Mouse (Mus musculus): ENCODE data around the gene Ly6g5b.
A peak's percentile ranks its signal among the peaks of the same experiment; 100 is the strongest.

Gene Ly6g5b

GRCm38 (mm10) chr17:35104079-35104478, 11.1 kb downstream of the Ly6g5b start:
- DNase-seq, result no peak

- no peak for DNase-seq
These were observed 12.0 kb downstream of the Ly6g5b start for GRCm38 (mm10) chr17:35103221-35103690.

DNA sequence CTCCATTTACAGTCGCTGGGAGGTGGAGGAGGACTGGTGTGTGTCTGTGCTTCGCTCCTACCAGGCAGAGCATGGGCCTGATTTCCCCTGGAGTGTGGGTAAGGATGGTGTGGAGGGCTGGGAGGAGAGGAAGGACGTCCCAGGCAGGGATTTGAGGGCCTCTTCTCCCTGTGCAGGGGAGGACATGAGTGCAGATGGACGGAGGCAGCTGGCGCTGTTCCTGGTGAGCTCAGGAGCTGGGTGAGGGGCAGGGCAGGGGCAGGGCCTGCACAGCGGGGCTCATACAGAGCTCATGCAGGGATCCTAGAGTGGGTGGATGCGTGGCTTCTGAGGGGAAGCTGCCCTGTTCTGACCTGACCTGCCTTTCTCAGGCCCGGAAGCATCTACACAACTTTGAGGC, 12.9 kb downstream of the Ly6g5b start:
- DNase-seq, result no peak

GRCm38 (mm10) chr17:35101161-35101560, 14.1 kb downstream of the Ly6g5b start:
- DNase-seq, result no peak

DNA sequence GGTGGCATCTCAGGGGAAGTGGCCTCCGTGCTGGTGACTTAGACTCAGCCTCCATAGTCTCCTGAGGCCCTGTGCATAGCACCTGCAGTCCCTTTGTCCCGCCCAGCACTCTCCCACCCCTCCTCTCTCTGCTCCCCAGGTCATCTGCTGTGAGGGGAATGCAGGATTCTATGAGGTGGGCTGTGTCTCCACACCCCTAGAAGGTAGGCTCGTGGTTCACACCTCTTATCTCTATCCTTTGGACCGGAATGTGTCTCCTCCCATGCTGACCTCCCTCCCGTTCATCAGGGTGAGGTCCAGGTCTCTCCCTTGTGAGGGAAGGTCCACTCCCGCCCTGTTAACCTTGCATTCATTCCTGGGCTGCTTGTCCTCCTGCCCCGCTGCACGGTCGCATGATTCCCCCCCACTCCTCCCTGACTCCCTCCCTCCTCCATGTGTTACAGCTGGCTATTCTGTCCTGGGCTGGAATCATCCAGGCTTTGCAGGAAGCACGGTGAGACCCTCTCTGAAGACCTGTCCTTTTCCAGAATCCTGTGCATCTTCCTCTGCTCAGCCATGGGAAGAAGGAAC, 14.9 kb downstream of the Ly6g5b start:
- DNase-seq, result no peak

DNA sequence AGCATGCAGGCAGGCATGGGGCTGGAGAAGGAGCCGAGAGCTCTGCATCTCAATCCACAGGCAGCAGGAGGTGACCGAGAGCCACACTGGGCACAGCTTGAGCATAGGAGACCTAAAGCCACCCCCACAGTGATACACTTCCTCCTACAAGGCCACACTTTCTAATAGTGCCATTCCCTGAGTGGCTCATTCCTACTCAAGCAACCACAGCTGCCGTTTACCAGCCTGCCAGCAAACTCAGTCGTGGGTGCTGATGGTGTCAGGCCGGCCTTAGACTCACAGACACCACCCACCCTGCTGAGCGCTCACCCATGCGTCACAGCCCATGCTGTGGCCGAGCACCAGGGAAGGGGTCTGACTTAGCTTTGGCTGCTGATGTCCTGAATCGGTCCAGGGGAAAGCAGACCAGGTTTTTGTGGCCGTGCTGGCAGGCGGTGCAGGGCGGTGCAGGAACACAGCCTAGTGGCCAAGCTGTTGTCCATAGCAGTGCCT, 18.0 kb downstream of the Ly6g5b start:
- no peak for DNase-seq

- no peak for DNase-seq
These were observed 18.6 kb downstream of the Ly6g5b start for GRCm38 (mm10) chr17:35096597-35096996.

- no peak for DNase-seq
These were observed 20.5 kb downstream of the Ly6g5b start for GRCm38 (mm10) chr17:35094475-35095365.

DNA sequence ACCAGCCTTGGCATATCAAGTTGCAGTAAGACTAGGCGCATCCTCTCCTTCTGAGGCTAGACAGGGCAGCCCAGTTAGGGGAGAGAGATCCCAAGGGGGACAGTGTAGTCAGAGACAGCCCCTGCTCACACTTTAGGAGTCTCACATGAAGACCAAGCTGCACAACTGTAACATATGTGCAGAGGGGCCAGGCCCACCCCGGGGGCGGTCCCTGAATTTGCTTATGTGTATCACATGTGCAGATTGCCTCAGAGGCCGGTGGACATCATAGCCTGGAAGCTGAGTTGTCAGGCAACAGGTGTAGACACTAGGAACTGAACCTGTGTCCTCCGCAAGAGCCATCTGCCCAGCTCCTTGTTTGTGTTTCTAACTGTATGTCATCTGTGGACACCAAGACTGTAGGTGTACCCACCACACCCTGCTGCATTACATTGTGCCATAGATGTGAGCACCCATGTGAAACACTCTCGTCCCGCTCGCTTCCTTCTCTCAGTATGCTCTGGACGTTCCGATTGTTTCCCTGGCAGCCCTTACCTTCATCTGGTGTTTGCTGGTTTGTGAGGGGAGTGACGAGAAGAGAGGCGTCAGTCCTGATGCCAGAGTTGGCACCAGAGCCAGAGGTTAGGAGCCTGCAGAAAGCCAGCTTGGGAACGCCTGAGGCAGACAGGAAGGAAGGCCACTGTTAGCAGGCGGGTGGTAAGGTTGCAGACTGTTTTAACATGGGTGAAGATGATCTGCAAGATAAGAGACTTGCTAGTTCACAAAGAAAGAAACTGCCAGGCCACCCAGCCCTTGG, 22.6 kb downstream of the Ly6g5b start:
- DNase-seq, result no peak

- DNase-seq, result peak; percentile 68
These were observed 24.9 kb downstream of the Ly6g5b start for GRCm38 (mm10) chr17:35090166-35090932.

DNA sequence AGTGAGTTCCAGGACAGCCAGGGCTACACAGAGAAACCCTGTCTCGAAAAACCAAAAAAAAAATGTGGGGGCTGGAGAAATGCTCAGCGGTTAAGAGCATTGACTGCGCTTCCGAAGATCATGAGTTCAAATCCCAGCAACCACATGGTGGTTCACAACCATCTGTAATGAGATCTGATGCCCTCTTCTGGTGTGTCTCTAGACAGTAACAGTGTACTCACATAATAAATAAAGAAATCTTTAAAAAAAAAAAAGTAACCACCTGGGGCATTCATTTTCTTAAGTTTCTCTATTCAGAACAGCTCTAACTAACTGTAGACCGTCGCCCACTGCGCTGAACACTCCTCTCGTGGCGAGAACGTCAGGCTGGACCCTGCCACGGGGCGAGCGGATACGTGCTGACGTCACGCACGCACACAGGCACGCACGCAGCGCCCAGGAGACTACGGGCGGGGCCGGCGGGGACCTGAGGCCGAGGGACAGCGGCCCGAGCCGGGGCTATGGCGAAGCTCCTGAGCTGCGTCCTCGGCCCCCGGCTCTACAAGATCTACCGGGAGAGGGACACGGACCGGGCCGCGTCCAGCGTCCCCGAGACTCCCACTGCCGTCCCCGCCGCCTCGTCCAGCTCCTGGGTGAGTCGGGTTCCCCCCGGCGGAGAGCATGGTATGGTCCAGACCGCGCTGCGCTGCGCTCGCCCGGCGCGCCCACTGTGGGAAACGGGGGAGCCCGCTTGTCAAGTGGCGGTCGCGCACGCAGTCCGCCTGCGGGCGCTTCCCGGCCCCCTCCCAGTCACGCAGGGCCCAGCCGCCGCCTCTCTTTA, 26.2 kb downstream of the Ly6g5b start, which contains the start of gene Abhd16a:
TSS of gene Abhd16a (plus strand) at position 439 of the 820 bp plus-strand sequence.
- peak; percentile 94 for DNase-seq

GRCm38 (mm10) chr17:35088151-35088550, 27.1 kb downstream of the Ly6g5b start:
- DNase-seq, result no peak

DNA sequence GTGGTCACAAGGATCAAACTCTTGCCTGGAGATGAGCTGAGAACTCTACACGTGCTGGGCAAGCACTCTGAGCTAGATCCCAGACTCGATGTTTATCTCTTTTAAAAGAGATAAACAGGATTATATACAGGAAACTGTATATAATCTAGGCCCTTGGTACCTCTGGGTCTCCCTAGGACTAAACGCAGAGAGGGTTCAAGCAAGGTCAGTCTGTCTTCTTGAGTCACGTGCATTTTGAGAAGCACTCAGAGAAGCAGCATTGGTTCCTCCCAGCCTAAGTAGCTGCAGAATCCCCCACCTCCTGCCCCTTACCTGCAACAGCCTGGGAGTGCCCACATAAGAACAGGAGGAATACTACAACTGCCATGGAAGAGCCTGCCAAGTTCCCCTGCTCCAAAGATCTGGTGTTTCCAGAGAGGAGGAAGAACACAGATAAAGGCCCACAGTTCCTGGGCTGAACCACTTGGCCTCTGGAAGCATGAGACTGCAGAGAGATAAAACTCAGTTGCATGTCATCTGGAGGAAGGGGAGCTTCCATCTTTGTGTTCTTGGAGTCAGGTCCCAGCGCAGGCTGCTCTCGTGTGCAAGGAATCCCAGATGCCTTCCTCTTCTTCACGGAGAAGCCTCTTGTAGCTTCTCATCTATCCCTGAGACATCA, 29.9 kb downstream of the Ly6g5b start, which contains the start of gene Ly6g6f:
TSS of gene Ly6g6f (minus strand) at position 403 of the 658 bp plus-strand sequence.
- DNase-seq, result no peak

- DNase-seq, result no peak
These were observed 31.2 kb downstream of the Ly6g5b start for GRCm38 (mm10) chr17:35083929-35084497.

GRCm38 (mm10) chr17:35082841-35083576, 32.2 kb downstream of the Ly6g5b start:
- no peak for DNase-seq

GRCm38 (mm10) chr17:35080710-35081109, 34.5 kb downstream of the Ly6g5b start:
- DNase-seq, result no peak

DNA sequence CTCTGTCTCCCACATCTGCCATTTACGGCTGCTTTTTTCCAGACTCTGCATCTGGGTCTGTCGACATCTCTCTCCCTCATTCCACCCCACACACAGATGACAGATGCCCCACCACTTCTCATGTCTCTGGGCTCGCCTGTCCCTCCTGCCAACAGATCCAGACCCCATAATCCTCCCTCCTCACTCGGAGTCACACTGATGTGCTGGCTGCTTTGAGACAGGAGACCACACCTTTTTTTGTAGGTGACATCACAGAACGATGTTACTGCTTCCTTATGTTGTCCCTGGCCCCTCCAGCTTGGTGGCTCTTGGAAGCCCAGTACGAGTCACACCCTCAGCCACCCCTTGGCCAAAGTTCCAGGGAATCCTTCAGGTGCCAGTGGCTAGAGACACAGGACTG, 35.0 kb downstream of the Ly6g5b start:
- no peak for DNase-seq

- peak; percentile 85 for DNase-seq
These were observed 35.5 kb downstream of the Ly6g5b start for GRCm38 (mm10) chr17:35079778-35080177.

GRCm38 (mm10) chr17:35077786-35078233, 37.4 kb downstream of the Ly6g5b start, which contains the start of gene Ly6g6d:
Ly6g6d (minus strand) TSS chr17:35078065.
- DNase-seq, result peak; percentile 45

Measured in liver (tissue).